Mouse (Mus musculus): ENCODE results near the gene Atp5b.
"Not testable (repeated sequence)": the region's sequence is repeated elsewhere in the genome, so short reads cannot be mapped to it uniquely, and the experiment has no call there.

Gene Atp5b

DNA sequence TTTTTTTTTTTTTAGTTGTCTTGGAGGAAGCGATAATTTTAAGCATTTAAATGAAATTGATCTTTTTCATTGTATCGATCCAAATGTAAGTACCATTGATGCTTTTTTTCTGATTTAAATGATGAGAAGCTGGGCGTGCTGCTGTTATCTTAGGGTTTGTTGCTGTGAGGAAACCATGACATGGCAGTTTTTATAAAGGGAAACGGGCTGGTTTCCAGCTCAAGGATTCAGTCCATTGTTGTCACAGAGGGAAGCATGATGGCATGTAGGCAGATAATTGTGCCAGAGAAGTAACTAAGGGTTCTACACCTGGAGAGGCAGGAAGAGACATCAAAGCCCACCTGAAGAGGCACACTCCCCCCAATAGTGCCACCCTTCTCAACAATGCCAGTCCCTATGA, 13.9 kb upstream of the Atp5b start:
- no peak for DNase-seq (ENCODE audit: low read depth, low spot score)

DNA sequence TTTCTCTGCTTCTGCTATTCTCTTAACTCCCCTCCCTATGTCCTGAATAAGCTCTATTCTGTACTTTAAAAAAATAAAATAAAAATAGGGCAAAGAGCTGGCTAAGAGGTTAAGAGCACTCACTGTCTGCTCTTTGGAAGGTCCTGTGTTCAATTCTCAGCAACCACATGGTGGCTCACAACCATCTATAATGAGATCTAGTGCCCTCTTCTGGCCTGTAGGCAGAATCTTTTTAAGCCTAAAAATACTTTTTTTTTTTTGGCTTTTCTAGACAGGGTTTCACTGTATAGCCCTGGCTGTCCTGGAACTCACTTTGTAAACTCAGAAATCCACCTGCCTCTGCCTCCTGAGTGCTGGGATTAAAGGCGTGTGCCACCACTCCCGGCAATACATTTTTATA, 12.6 kb upstream of the Atp5b start:
- DNase-seq (ENCODE audit: low read depth, low spot score), result not testable (repeated sequence)

GRCm38 (mm10) chr10:128078269-128078668, 4.8 kb upstream of the Atp5b start:
- not testable (repeated sequence) for DNase-seq (ENCODE audit: low read depth, low spot score)

GRCm38 (mm10) chr10:128080496-128080895, 2.6 kb upstream of the Atp5b start:
- DNase-seq (ENCODE audit: low read depth, low spot score), result no peak

DNA sequence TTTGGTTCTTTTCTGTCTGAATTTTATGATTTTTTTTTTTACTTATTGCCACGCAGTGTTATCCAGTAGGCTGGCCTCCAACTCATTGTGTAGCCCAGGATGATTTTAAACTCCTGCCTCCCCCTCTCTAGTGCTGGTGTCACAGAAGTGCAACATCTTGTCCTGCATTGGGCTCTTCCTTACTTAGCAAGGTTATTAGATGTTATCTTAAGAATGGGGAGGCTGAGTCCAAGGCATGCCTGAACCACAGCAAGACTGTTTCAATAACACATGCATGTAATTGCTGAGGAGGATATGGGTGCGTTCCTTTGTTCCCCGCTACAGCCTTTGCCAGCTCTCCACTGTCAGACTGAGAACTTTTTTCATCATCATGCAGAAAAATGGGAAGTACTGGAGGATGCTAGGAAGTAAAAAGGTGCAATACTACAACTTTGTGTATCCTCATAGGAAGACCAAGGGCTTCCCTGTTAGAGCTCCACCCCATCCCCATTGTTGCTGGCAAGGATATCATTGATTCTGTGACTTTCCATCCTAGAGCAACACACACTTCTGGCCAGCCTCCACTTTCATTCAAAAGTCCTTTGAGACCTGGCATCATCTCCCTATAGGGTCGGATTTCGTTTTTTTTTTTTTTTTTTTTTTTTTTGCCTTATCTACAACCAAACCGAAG, 1.1 kb upstream of the Atp5b start:
- DNase-seq (ENCODE audit: low read depth, low spot score), result peak; percentile 31

DNA sequence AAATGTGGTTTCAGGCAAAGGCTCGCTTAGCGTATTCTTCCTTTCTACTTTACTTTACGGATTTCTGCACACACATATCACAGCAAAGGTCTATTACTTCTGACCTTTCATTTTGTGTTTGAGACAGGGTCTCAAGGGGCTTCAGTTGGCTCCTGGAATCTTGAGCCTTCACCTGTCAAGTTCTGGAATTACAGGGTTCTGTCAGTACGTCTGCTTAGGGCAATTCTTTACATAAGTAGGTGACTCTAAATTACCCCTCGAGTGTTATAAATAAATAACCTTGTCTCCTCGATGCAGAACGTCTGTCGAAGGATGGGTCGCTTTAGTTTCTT, 630 bp upstream of the Atp5b start:
- no peak for DNase-seq (ENCODE audit: low read depth, low spot score)

DNA sequence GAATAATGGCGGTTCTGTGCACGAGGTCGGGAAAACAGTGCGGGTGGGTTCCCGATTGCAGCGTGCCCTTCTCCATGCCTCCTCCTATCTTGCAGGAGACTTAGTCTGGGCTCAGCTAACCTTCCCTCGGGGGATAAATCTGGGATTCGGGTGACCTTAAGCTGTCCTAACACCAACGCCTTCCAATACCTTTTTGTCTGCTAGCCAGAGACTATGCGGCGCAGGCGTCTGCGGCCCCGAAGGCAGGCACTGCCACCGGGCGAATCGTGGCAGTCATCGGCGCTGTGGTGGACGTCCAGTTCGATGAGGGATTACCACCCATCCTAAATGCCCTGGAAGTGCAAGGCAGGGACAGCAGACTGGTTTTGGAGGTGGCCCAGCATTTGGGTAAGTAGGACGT, 615 bp downstream of the Atp5b start:
- peak; percentile 41 for DNase-seq (ENCODE audit: low read depth, low spot score)

DNA sequence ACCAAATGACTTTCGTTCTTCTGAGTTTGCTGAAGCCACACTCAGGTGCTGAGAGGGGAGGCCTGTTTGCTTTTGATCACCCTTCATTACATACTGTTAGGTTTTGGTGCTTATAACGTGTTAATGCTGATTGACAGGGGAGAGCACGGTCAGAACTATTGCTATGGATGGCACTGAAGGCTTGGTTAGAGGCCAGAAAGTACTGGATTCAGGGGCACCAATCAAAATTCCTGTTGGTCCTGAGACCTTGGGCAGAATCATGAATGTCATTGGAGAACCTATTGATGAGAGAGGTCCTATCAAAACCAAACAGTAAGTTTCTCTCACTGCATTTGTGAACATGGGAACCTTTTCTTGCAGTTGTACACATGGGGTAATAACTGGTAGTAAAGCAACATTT, 1.1 kb downstream of the Atp5b start:
- no peak for DNase-seq (ENCODE audit: low read depth, low spot score)

DNA sequence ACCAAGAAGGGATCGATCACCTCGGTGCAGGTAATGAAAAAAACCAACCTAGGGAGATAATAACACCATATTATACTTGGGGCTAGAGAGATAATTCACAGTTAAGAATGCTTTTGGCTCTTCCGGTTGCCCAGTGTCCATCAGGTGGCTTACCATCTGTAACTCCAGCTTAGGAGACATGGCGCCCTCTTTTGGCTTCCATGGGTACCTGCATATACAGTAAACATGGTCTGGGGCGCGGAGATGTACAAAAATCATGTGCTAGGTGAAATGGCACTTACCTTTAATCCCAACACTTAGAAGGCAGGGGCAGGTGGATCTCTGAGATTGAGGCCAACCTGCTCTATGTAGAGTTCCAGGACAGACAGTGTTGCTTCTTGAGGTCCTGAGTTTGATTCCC, 3.3 kb downstream of the Atp5b start:
- DNase-seq (ENCODE audit: low read depth, low spot score), result no peak

GRCm38 (mm10) chr10:128087216-128087615, 4.1 kb downstream of the Atp5b start:
- DNase-seq (ENCODE audit: low read depth, low spot score), result not testable (repeated sequence)

DNA sequence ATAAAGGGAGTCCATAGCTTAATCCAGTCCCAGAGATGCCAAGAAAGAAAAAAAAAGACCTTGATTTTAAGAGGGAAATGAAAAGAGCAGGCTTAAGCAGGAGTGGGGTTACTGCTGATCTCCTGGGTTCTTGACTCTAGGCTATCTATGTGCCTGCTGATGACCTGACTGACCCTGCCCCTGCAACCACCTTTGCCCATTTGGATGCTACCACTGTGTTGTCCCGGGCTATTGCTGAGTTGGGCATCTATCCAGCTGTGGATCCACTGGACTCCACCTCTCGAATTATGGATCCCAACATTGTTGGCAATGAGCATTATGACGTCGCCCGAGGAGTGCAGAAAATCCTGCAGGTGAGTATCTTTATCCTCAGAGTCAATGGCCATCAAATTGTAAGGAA, 5.1 kb downstream of the Atp5b start:
- no peak for DNase-seq (ENCODE audit: low read depth, low spot score)

GRCm38 (mm10) chr10:128089842-128090241, 6.8 kb downstream of the Atp5b start:
- DNase-seq (ENCODE audit: low read depth, low spot score), result no peak

DNA sequence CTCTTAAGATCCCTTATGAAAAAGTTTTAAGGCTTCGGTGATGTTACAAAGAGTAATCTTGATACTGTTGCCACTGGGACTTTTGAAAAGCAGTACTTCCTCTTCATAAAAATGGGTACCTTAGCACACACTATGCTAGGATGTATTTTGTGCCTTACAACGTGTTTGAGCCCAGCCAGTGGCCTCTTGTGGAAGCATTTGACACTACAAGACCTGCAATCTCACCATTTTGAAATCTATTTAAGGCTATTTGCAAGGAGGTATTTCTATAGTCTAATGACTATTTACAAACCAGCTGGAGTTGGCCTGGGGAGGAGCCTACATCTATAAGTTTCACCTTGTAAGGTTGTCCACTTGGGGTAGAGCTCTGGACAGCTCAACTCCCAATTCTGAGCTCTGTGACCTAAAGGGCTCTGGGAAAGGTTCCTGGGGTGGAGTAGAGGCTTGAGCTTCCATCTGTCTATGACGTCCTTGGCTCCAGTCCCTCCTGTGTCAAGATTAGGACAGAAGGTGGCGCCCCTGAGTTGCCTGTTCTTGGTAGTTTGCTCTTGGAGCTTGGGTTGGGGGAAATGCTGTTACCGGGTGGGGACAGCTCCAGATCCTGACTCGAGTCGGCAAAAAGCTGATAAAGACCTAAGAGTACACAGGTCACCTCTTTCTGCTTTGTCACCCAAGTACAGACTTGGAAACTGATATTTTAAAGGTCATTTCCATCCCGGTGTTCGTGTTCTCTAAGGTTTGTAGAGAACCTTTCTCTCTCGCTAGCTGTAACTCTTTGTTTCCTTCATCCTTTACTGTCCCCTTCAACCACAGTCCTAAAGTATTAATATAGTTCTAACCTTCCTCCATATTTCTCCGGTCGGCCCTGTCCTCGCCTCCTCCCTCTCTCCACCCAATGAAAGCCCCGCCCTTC, 7.8 kb downstream of the Atp5b start:
- DNase-seq (ENCODE audit: low read depth, low spot score), result peak; percentile 90

GRCm38 (mm10) chr10:128091564-128092505, 8.8 kb downstream of the Atp5b start, which contains the start of gene Baz2a:
TSS of gene Baz2a (plus strand) at chr10:128091577.
- peak; percentile 80 for DNase-seq (ENCODE audit: low read depth, low spot score)

GRCm38 (mm10) chr10:128092506-128093495, 9.7 kb downstream of the Atp5b start:
- peak; percentile 78 for DNase-seq (ENCODE audit: low read depth, low spot score)

DNA sequence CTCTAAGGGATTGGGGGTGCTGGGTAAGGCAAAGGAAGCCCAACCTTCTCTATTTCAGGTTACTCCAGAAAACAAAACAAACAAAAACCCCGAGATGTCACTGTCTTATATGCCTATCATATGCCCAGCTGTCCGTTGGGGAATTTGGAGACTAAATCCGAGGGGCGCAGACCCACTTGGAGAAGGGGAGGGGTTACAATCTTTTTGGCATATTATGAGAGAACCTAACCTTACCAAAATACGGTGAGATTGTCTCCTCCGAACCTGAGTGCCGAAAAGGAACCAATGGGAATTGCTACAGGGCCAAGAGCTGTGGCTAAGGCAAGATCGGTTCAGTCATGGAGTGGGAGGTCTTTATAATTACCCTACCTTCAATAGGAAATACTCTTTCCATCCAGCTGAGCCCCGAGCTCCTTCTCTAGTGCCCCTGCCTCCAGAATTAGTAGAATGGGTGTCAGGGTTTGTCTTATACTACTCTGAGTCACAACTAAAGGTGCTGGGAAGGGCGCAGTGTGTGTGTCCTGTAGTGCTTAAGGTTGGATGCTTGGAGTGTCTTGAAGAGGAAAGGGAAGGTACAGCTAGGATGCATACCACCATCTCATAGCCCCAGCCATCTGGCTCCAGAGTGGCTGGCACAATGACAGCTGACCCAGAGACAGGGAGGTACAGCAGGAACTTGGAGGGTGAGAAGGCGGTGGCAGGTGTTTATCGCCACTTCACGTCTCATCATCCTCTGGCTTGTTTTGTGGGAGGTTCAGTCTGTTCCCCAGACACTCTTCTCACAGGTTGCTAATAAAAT, 10.6 kb downstream of the Atp5b start:
- no peak for DNase-seq (ENCODE audit: low read depth, low spot score)

- peak; percentile 80 for DNase-seq (ENCODE audit: low read depth, low spot score)
These were observed 11.4 kb downstream of the Atp5b start for GRCm38 (mm10) chr10:128094340-128094968.

DNA sequence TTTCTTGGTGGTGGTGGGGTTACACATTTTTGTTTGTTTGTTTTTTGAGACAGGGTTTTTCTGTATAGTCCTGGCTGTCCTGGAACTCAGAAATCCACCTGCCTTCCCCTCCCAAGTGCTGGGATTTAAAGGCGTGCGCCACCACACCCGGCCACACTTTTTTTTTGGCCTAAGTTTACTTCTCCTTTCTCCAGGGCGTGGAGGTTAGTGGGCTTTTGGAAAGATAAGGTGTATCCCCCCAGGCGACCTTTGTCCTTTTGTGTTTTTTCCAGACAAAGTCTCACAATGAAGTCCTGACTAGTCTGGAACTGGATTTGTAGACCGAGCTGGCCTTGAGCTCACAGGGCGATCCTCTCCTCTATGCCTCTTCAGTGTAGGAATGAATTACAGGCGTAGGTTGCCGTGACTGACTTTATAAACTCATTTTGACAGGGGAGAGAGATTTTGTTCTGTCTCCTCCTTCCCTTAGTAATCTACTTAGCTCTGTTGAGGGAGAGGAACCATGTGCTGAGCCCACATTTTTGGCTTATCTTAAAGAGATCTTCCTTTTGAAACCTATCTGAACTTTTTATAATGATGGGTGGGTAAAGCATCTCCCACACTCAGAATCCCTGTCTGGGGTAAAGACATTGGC, 12.0 kb downstream of the Atp5b start:
- DNase-seq (ENCODE audit: low read depth, low spot score), result no peak

DNA sequence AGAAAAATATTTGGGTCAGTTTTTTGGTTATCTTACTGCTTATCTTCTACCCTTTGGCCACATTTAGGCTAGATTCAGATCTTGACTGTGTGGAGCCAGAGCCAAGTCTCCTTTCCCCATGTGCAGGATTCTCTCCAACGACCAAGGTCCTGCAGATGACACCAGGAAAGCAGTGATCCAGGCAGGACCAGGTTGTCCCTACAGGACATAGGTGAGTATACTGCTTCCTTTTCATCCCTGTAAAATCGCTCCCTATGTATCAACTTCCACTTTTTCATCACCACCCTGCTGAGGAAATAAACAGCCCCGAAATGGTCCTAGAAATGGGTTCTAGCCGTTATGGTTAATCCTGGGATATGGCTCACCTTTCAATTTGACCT, 13.2 kb downstream of the Atp5b start:
- DNase-seq (ENCODE audit: low read depth, low spot score), result no peak

Measured in skeletal muscle tissue, adult 2 months (tissue).